Mouse (Mus musculus) urinary bladder, postnatal 10 days (tissue): ENCODE results near the gene Slc6a1.
A peak's percentile ranks its signal among the peaks of the same experiment; 100 is the strongest.
"Not testable (repeated sequence)": the region's sequence is repeated elsewhere in the genome, so short reads cannot be mapped to it uniquely, and the experiment has no call there.

Source experiments
- DNase-seq: peaks from one replicate; pipeline ENCODE4 v3.0.0; 2022; ENCODE audit warnings: low spot score

Gene Slc6a1

DNA sequence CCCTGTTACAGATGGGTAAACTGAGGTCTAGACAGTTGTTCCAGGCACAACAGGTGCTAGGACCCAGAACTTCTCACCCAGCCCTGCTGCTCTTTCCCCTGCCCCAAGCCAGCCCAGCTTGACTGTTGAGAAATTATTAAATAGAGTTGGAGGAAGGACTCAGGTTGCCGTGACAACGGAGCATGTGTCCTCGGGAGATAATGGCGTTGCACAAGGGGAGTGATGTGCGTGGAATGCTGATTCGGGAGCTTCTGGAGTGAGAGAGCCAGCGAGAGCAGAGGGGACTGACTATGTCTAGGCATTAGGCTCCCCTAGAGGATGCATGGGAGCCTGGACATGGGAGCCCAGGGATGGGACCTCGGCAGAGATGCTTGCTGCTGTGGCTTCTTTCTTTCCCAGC, 7.7 kb downstream of the Slc6a1 start:
- no peak for DNase-seq

DNA sequence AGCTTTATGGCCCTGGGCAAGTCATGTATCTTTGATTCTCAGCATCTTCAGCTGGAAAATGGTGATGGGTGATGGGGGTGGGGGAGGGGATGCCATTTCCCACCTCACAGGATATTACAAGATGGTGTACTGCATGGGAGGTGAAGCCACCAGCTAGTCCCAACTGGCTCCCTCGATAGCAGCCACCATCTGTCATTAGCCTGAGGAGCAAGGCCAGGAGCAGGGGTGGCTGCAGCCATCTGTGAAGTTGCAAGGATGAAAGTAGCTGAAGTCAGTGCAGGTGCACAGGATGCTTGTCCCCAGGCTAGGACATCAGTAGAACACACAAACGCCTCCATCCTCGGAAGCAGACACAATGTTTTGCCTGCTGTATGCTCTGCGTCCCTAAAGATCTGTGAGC, 8.5 kb downstream of the Slc6a1 start:
- no peak for DNase-seq

DNA sequence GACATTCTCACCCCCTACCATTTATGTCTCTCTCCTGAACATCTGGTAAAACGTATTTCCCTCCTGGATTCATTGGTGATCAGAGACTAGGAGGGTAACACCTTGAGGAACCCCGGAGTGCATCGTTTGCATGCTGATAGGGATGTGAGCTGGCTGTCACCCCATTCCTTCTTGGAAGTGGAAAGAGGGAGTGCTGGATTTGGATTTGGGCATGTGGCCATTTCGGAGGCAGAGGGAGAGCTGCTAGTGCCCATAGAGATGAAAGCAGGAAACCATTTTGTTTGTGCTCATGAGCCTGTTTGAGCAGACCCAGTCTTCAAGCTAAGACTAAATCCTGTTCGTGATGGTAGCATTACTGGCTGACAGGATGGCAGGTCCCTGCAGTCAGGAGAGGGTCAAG, 9.0 kb downstream of the Slc6a1 start:
- DNase-seq: no peak

GRCm38 (mm10) chr6:114293511-114293910, 11.1 kb downstream of the Slc6a1 start:
- DNase-seq: no peak

- no peak for DNase-seq
These were observed 12.7 kb downstream of the Slc6a1 start for GRCm38 (mm10) chr6:114295086-114295485.

DNA sequence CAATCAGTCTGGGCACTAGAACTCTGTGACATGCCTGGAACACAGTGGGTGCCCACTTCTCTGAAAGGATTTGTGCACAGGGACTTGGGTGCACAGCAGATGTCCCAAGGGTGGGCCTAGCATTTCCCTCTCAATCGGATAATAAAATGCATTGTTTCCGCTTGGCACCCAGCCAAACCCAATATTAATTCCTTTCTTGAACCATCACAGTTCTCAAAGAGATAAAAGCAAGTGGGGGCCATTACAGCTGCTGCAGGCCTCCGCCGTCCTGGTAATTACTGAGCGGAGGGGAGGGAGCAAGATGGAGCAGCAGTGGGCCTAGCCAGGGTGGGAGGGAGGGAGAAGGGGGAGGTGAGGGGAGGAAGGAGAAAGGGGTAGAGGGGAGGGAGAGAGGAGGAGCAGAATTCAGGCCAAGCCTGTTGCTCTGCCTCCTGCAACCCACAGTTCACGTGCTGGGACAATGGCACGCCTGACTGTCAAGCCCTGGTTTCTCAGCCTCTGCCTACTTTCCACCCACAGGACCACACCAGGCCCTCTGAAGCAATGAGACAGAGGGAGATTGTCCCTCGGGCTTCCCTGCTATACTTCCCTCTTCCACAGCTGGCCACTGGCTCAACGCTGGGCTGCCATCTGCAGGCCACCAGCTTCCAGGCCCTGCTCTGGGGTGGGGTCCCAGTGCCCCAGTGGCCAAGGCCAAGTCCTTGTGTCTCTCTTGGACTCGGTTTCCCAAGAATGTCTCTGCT, 15.0 kb downstream of the Slc6a1 start:
- DNase-seq: no peak

- DNase-seq: no peak
These were observed 17.3 kb downstream of the Slc6a1 start for GRCm38 (mm10) chr6:114299699-114300098.

DNA sequence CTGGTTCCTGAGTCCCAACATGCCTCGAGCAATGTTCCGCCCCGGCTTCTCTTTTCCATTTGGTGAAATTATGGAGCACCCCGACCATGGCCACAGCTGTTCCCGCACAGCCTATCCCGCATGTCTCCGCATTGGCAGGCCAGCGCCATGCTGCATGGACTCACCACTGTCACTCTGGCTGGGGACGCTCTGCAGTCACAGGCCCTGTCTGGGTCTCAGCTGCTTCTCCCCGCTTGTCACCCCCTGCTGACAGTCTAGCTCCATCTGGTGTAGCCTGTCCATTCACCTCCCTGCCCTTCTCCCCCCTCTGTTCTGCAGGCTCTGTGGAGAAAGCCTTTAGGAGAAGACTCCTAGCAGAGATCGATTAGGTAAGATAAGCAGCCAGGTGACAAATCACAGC, 18.3 kb downstream of the Slc6a1 start:
- no peak for DNase-seq

DNA sequence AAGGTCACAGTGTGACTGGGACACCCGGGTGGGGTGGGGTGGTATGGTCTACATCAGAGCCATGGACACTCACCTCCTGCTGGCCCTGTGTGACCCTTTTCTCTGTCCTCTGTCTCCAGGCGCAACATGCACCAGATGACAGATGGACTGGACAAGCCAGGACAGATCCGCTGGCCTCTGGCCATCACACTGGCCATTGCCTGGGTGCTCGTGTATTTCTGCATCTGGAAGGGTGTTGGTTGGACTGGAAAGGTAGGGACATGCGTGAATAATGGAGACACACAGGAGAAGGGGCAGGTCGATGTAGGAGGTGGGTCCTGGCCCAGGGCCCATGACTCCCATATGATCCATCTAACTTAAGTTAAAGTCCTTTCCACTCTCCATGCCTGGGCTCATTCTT, 22.2 kb downstream of the Slc6a1 start:
- DNase-seq: no peak

DNA sequence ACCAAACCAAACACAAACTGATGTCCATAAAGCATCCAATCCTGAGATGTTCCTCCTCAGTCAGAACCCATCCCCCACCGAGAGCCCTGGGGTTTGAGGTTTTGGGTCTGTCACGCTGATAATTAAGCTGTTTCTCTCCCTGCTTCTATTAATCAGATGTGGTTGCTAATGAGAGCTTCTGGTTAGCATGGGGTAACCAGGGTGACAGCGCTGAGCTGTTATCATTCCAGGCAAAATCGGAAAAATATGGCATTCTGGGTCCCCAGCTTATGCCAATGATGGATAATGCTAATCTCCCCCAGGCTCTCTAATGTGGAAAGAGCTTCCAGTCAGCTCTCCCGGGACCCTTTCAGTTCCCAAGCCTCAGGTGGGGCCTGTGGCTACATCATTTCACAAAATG, 38.1 kb downstream of the Slc6a1 start:
- DNase-seq: no peak

- no peak for DNase-seq
These were observed 38.7 kb downstream of the Slc6a1 start for GRCm38 (mm10) chr6:114321146-114321545.

GRCm38 (mm10) chr6:114322914-114323313, 40.5 kb downstream of the Slc6a1 start:
- DNase-seq: no peak

- no peak for DNase-seq
These were observed 42.4 kb downstream of the Slc6a1 start for GRCm38 (mm10) chr6:114324808-114325207.

GRCm38 (mm10) chr6:114329597-114330470, 47.4 kb downstream of the Slc6a1 start:
- DNase-seq: no peak

GRCm38 (mm10) chr6:114331926-114332325, 49.5 kb downstream of the Slc6a1 start:
- DNase-seq: no peak

- DNase-seq: no peak
These were observed 53.9 kb downstream of the Slc6a1 start for GRCm38 (mm10) chr6:114336128-114336943.

- DNase-seq: no peak
These were observed 54.4 kb downstream of the Slc6a1 start for GRCm38 (mm10) chr6:114336944-114337215.

DNA sequence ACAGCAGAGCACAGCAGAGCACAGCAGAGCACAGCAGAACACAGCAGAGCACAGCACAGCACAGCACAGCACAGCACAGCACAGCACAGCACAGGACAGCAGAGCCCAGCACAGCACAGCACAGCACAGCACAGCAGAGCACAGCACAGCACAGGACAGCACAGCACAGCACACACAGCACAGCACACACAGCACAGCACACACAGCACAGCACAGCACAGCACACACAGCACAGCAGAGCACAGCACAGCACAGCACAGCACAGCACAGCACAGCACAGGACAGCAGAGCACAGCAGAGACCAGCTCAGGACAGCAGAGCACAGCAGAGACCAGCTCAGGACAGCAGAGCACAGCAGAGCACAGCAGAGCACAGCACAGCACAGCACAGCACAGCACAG, 58.9 kb downstream of the Slc6a1 start:
- not testable (repeated sequence) for DNase-seq

DNA sequence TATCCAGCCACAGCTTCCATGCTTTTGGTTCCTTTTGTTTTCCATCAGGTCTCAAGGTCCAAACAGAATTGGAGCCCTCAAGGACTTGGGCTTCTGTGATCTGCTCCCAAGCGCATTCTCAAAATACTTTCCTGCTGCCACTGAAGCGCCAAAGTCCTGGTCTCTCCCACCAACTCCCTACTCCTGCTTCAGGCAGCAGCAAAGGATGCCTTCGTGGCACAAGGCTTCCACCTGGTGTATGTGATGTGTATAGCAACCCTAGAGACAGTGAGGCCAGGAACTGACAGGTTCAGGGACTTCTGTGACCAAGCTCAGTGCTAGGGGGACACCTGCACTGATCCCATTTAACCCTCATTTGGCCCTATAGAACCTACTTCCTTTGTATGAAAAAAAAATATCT, 61.3 kb downstream of the Slc6a1 start:
- DNase-seq: no peak

GRCm38 (mm10) chr6:114345156-114345555, 62.7 kb downstream of the Slc6a1 start:
- DNase-seq: peak; percentile 23

- DNase-seq: no peak
These were observed 65.7 kb downstream of the Slc6a1 start for GRCm38 (mm10) chr6:114347831-114348754.

DNA sequence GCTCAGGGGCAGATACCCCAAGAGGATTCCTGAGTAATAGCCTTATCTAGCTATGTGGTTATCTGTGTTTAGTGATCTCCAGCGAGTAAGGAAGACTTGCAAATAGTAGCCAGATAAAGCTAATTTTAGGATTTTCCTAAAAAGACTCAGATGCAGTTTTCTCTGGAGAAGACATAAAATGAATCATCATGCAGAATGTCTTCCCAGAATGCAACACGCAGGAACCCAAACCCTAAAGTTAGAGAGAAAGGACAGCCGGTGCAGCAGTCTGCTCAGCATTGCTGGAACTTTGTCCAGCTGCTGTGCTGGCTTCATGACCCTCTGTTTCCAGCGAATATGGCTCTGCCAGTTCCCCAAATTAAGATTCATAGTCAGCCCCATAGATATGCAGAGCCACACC, 72.2 kb downstream of the Slc6a1 start:
- DNase-seq: no peak
